Mouse (Mus musculus) activated CD4-positive, CD25-positive, alpha-beta regulatory T cell, adult 4 months (primary cell): ENCODE results near the gene Wdr47. TPM values are rescaled to one million over a fixed set of nuclear protein-coding genes. Genes with fewer than 3 reads are reported as not detected.

Experiments
- polyA plus RNA-seq, 2 experiments: library from polyadenylated mRNA; unstranded; fragments of 100-300 nt; shearing (Covaris generic); gene quantifications; one replicate each; pipeline ENCODE4 v1.2.1; 2017

The Wdr47 gene
- polyA plus RNA-seq, 2 experiments from 2014 or later, result 6.1 to 9.1 TPM

Other genes starting within 250 kb of the Wdr47 start
- not detected for gene Mybphl, start 226.4 kb upstream of the Wdr47 start, polyA plus RNA-seq
- 10 to 100 TPM in 1 of 2 experiments, 1 to 10 TPM in 1; 7.8 to 10.3 TPM for gene Psrc1, start 207.4 kb upstream of the Wdr47 start, polyA plus RNA-seq
- under 1 TPM; 0.33 to 0.65 TPM for gene Celsr2, start 175.7 kb upstream of the Wdr47 start, polyA plus RNA-seq
- 100 to 1,000 TPM; 146 to 151 TPM for gene Sars, start 146.1 kb upstream of the Wdr47 start, polyA plus RNA-seq
- gene 1700013F07Rik, start 57.1 kb upstream of the Wdr47 start, polyA plus RNA-seq, result not detected
- 1 to 10 TPM; 1.2 to 1.4 TPM for gene 5330417C22Rik, start 54.7 kb upstream of the Wdr47 start, polyA plus RNA-seq
- gene Tmem167b, start 28.8 kb upstream of the Wdr47 start, polyA plus RNA-seq, result 10 to 100 TPM; 26.1 to 27.0 TPM
- gene Taf13, start 19.6 kb upstream of the Wdr47 start, polyA plus RNA-seq, result 10 to 100 TPM; 18.3 to 24.5 TPM
- gene Clcc1, start 62.6 kb downstream of the Wdr47 start, polyA plus RNA-seq, result 10 to 100 TPM; 55.0 to 62.4 TPM
- gene Gpsm2, start 131.0 kb downstream of the Wdr47 start, polyA plus RNA-seq, result 1 to 10 TPM; 4.3 to 5.5 TPM
- gene Aknad1, start 148.4 kb downstream of the Wdr47 start, polyA plus RNA-seq, result not detected
- gene Stxbp3, start 249.2 kb downstream of the Wdr47 start, polyA plus RNA-seq, result 10 to 100 TPM; 58.1 to 69.1 TPM